Mouse (Mus musculus) 416B (cell line): ENCODE results near the gene Ank3.

ENCODE experiments used
- DNase-seq: peaks from one replicate; pipeline ENCODE4 v3.0.0; 2011; ENCODE audit warnings: low read depth

The Ank3 gene

GRCm38 (mm10) chr10:69936443-69937067, 538.0 kb downstream of the Ank3 start:
- DNase-seq = no peak

- DNase-seq = no peak
Observed at GRCm38 (mm10) chr10:69937291-69937921, 538.8 kb downstream of the Ank3 start.

DNA sequence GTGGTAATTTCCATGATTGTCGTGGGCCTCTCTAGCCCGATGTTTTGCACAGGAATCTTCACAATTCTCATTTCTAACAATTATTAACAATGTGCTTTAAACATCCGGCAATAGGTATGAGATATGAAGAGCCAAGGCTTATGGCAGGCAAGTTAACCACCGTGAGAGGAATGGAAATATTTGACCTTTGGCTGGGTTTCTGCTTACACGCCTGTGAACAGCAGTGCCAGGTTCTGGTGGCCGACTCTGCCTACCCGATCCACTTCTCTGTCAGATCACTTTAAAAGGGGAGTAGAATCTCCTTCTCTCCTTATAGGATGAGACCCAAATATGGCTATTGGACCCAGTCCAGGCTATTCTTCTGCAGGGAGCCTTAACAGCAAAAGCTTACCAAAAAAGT, 540.6 kb downstream of the Ank3 start:
- no peak for DNase-seq

DNA sequence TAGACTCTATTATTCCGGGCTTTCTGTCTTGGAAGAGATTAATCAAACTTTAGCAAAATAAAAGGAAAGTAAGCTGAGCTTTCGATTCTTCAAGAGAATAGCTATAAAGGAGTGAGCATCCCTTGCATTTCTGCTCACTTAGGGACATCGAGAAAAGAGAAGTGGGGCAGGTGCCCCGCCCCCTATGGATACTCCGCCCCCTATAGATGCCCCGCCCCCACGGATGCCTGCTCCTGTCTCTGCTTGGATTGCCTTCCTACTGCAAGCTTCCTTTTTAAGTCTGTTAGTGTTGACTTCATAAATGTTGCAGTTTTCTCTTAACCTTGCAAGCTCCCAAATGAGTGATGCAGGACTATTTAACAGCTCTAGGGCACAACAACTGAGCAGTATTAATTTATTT, 541.4 kb downstream of the Ank3 start:
- DNase-seq = no peak

- DNase-seq = no peak
Observed at GRCm38 (mm10) chr10:69941001-69941400, 542.4 kb downstream of the Ank3 start.

DNA sequence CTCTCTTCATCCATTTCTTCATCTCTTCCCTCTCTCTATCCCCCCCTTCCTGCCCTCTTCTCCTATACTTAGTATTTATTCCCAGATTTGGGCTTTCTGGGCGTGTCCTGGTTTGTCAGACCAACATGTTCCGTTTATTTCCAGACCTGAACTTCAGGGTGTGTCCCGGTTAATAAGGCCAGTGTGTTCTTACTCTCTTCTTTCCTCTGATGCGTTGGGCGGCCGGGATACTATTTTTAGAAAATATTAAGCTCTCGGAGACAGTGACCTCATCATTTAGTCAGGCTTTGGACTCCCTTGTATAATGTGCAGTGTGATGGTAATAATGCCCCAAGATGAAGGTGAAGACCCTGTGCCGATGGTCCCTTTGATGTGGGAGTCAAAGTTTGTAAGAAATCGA, 546.3 kb downstream of the Ank3 start:
- no peak for DNase-seq

DNA sequence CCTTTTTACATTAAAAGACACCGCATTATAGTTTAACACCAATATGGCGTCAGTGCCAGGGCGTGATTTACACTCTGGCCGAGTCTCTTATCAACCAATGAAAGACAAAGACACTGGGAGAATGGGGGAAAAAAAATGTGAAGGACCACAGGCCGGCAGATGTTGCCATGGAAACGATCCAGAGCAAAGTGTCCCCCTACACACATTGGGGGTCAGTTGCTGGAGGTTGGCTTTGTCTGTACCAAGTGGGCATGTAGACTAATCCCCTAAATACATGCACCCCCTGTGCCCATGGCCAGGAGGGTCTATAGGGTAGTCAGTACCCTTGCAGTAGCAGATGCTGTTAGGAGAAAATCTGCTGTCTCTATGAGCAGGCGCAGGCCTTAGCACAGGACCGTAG, 547.3 kb downstream of the Ank3 start:
- DNase-seq = no peak

GRCm38 (mm10) chr10:69946271-69946670, 547.7 kb downstream of the Ank3 start:
- DNase-seq = no peak

GRCm38 (mm10) chr10:69947093-69947492, 548.5 kb downstream of the Ank3 start:
- no peak for DNase-seq

DNA sequence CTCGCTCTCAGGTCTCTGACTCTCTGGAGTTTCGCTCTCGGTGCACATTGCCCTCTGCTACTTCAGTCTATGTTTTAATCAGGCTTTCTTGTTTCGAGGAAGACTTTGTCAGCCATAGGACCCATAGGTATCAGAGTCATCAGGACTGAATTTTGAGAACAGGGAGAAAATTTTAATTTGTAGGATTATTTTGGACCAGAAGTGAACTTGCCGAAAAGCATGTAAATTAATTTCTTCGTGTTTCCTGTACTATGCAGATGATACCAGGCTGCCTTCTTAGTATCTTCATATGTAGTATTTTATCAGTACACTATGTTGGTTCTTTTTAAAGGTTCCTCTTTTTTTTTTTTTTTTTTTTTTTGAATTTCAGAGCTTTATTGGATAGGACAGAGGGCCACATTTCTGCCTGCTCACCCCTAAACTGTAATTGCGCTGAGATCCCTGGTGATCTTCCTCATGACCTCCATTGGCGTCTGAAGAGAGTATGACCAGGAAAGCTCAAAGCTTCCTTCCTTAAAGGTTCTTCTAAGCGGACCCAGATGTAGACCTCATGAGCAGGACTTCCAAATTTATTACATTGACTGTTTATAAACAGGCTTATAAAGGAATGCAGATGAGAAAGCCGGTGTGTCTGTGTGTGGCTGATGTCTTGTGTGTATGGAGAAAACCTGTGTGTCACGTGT, 551.8 kb downstream of the Ank3 start:
- no peak for DNase-seq

- DNase-seq = no peak
Observed at GRCm38 (mm10) chr10:69950919-69951236, 552.3 kb downstream of the Ank3 start.

DNA sequence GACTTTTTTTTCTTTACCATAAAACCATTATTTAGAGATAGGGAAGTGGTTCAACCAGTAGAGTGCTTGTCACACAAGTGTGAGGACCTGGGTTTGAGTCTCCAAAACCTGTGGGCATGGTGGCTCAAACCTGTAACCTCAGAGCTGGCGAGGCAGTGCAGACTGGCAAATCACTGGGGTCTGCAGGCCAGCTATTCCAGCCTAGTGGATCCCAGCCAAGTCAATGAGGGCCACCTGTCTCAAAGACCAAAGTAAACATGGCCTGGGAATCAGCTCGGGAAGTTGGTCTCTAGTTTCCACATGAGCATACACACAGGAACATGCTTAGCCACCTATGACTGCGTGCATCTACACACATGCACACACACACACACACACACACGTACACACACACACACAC, 552.9 kb downstream of the Ank3 start:
- no peak for DNase-seq

DNA sequence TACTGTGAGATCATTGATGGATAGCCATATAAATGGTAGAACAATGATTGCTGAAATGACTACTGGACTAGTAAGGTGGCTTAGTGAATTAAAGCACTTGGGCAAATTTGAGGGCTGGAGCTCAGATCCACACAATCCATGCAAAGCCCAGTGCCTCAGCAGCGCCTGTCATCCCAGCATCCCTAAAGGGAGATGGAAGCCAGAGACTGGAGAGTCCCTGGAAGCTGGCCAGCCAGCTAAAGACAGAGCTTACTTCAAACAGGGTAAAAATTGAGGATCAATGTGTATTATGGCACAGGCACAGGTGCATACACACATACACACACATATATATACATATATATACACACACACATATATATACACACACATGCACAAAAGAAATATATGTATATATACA, 553.7 kb downstream of the Ank3 start:
- DNase-seq = no peak

GRCm38 (mm10) chr10:69954657-69955267, 556.2 kb downstream of the Ank3 start:
- DNase-seq = no peak

GRCm38 (mm10) chr10:69962226-69962625, 563.7 kb downstream of the Ank3 start:
- no peak for DNase-seq

GRCm38 (mm10) chr10:69962976-69963375, 564.4 kb downstream of the Ank3 start:
- no peak for DNase-seq

- peak; percentile 74 for DNase-seq
Observed at GRCm38 (mm10) chr10:69964611-69965010, 566.0 kb downstream of the Ank3 start.

DNA sequence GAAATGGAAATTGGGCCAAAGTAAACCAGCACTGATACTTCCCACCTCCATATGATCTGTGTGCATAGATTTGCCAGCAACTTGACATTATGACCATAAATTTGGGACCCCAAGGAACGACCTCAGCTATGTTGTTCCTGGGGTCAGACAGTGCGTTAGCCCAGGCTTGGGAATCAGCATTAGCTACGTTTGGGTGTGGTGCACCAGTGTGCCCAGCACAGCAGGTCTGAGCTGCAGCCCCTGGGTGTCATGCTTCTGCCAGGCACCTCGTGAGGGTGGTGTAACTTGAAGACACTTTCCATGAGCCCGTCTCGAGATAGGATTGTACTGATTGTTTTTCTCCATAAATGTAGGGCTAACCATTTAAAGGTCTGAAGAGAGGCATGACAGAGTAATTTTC, 566.5 kb downstream of the Ank3 start:
- DNase-seq = no peak

GRCm38 (mm10) chr10:69967994-69968393, 569.4 kb downstream of the Ank3 start:
- DNase-seq = no peak

DNA sequence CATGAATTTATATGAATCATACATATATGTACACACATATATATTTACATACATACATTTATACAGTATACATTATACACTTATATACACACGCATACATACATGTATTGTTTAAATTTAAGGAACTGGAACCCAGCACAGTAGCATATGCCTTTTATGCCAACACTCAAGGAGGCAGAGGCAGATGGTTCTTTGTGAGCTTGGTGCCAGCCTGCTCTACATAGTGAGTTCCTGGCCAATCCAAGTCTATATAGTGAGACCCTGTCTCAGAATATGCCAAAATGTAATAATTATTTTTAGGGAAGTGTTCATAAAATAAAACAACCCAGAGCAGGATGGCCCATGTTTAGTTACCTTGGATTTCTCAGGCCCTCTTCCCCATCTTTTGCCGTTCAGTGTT, 581.1 kb downstream of the Ank3 start:
- DNase-seq = no peak

- no peak for DNase-seq
Observed at GRCm38 (mm10) chr10:69981386-69982097, 583.0 kb downstream of the Ank3 start.

DNA sequence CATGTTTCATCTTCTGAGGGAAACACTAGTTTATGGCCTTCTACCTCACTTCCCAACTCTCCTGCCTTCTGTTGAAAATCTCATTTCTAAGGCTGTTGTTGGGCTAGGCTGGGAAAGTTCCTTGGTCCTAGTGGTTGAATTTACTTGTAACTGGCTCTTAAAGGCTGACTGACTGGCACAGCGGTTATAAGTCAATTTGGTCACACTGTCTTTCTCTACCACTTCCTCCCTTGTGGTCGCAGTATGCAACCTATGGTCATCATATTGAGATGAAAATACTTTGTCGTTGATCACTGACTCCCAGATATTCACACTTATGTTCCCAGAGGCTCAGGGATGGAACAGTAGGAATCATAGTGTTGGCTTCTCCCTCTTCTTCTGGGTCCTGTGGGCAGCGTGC, 584.1 kb downstream of the Ank3 start:
- peak; percentile 54 for DNase-seq

DNA sequence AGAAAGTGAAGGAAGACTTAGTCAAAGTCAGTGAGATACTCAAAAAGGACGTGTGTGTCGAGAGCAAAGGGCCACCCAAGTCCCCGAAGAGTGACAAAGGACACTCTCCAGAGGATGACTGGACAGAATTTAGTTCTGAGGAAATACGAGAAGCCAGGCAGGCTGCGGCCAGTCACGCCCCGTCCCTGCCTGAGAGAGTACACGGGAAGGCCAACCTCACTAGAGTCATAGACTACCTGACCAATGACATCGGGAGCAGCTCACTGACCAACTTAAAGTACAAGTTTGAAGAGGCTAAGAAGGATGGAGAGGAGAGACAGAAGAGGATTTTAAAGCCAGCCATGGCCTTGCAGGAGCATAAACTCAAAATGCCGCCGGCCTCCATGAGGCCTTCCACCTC, 588.9 kb downstream of the Ank3 start:
- DNase-seq = no peak
